Mouse (Mus musculus) mature B cell (primary cell): ENCODE data around the gene Phyhd1.

Experiments used
- in situ Hi-C: fragments of 300-500 bp; cut with MboI; formaldehyde crosslinking; loops from 2 replicates; pipeline ENCODE4 v1.14.3; 2019

Gene Phyhd1

GRCm38 (mm10) chr2:30265767-30266253, at the start of gene Phyhd1:
Gene Phyhd1 (plus strand): TSS chr2:30266203.
- in situ Hi-C loops: no loop called here

GRCm38 (mm10) chr2:30216293-30216692, 49.7 kb upstream of the Phyhd1 start:
- in situ Hi-C loops: no loop called here

GRCm38 (mm10) chr2:30235593-30235992, 30.4 kb upstream of the Phyhd1 start:
- in situ Hi-C loops: no loop called here

GRCm38 (mm10) chr2:30236426-30237198, 29.4 kb upstream of the Phyhd1 start:
- in situ Hi-C loops: no loop called here

- in situ Hi-C loops: no loop called here
Observed at GRCm38 (mm10) chr2:30237199-30237880, 28.7 kb upstream of the Phyhd1 start, which contains the start of gene Lrrc8a. Gene Lrrc8a (plus strand): TSS chr2:30237715.

GRCm38 (mm10) chr2:30237881-30238280, 28.1 kb upstream of the Phyhd1 start:
- in situ Hi-C loops: no loop called here

- in situ Hi-C loops: no loop called here
Observed at GRCm38 (mm10) chr2:30238906-30239465, 27.0 kb upstream of the Phyhd1 start.

GRCm38 (mm10) chr2:30239777-30240176, 26.2 kb upstream of the Phyhd1 start:
- in situ Hi-C loops: no loop called here

GRCm38 (mm10) chr2:30240267-30240666, 25.7 kb upstream of the Phyhd1 start, which contains the start of gene Gm28035:
Gene Gm28035 (plus strand): TSS chr2:30240567.
- in situ Hi-C loops: no loop called here

GRCm38 (mm10) chr2:30242509-30242908, 23.5 kb upstream of the Phyhd1 start:
- in situ Hi-C loops: no loop called here

GRCm38 (mm10) chr2:30243391-30243790, 22.6 kb upstream of the Phyhd1 start:
- in situ Hi-C loops: no loop called here

- in situ Hi-C loops: no loop called here
Observed at GRCm38 (mm10) chr2:30244595-30245178, 21.3 kb upstream of the Phyhd1 start.

GRCm38 (mm10) chr2:30247036-30247435, 19.0 kb upstream of the Phyhd1 start:
- in situ Hi-C loops: no loop called here

GRCm38 (mm10) chr2:30247681-30248080, 18.3 kb upstream of the Phyhd1 start:
- in situ Hi-C loops: no loop called here

GRCm38 (mm10) chr2:30249182-30249581, 16.8 kb upstream of the Phyhd1 start:
- in situ Hi-C loops: no loop called here

- in situ Hi-C loops: no loop called here
Observed at GRCm38 (mm10) chr2:30250166-30251128, 15.6 kb upstream of the Phyhd1 start.

- in situ Hi-C loops: no loop called here
Observed at GRCm38 (mm10) chr2:30251417-30252104, 14.4 kb upstream of the Phyhd1 start.

GRCm38 (mm10) chr2:30252521-30252920, 13.5 kb upstream of the Phyhd1 start:
- in situ Hi-C loops: no loop called here

- in situ Hi-C loops: no loop called here
Observed at GRCm38 (mm10) chr2:30253809-30254208, 12.2 kb upstream of the Phyhd1 start.

GRCm38 (mm10) chr2:30255631-30256395, 10.2 kb upstream of the Phyhd1 start:
- in situ Hi-C loops: no loop called here
